Mouse (Mus musculus): ENCODE results near the gene Adarb1. TPM values are rescaled to one million over a fixed set of nuclear protein-coding genes. Genes with fewer than 3 reads are reported as not detected.

Adarb1 gene
- polyA plus RNA-seq (2014; fragmentation: Nextera tagmentation; extraction: Ambion mirVana): 3.5 and 4.5 TPM in 2 replicates

DNA sequence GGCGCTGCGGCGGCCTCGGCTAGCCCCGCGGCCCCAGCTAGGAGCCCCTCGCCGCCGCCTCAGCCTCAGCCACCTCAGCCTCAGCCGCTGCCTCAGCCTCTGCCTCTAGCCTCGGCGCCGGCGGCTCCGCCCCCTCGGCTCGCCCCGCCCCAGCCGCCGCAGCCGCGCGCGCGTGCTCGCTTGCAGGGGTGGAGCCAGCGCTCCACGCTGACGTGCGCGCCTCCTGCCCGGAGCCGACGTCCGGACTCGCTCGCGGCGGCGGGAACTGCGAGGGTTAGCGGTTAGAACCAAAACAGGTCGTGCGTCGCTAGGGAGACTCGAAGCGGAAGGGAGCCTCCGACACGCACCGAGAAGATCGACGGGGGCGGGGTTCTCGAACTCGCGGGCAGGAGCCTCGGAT lies at the start of gene Adarb1:
TSS of gene Adarb1 (minus strand) at position 133 of the 400 bp plus-strand sequence.
- under 1% methylated on average over 54 of the region's 57 CpGs for WGBS
- DNase-seq (ENCODE audit: low spot score) (peak; percentile 93), ATAC-seq (replicated peaks; ENCODE audit: low FRiP score) (peak; percentile 93)
- H3K4me2 ChIP-seq: peak within 1 kb of the TSS; percentile 97
- no peaks in the 10 kb centered on the region for H3K36me3 ChIP-seq (ENCODE audit: control insufficient read depth, insufficient read depth, low read length)
- H3K9me3 ChIP-seq (ENCODE audit: control insufficient read depth, low read length): no peaks in the 10 kb centered on the region
- H3K27ac ChIP-seq (ENCODE audit: low read depth, low read length): no peak within 1 kb of the TSS; the same call in 1 of the 2 replicates
- peak within 1 kb of the TSS; percentile 65 for H3K9ac ChIP-seq (ENCODE audit: low read depth, low read length)
- peaks cover 9% of the 10 kb centered on the region; the same call in 1 of the 2 replicates for H3K4me1 ChIP-seq (replicated peaks; ENCODE audit: control insufficient read depth, insufficient read depth, low read length)
- peaks cover 24% of the 10 kb centered on the region for H3K27me3 ChIP-seq (replicated peaks; ENCODE audit: control insufficient read depth, insufficient read depth, low read length)
- peak within 1 kb of the TSS; percentile 78 for H3K4me3 ChIP-seq (ENCODE audit: low read depth, low read length)

DNA sequence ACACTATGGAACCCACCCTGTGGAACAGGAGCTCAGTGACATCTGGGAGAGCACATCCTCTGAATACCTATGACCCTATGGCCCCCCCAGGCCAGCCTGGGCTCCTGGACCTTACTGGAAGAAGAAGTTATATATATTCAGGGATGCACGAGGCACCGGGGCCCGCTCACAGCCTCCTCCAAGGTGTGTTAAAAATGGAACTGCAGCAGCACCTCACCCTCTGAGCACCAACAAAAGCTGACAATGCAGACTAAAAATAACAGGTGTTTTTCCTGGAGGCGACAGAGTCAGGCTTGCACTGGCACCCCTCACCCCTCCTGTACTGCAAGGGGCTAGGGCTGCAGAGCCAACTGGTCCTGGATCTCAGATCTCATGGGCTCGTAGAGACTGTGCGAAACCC lies 49.3 kb upstream of the Adarb1 start:
- no peaks in the 10 kb centered on the region for H3K27me3 ChIP-seq (replicated peaks; ENCODE audit: control insufficient read depth, insufficient read depth, low read length)
- H3K4me2 ChIP-seq: no peak overlapping the region
- WGBS: 82% methylated on average over 6 of the region's 6 CpGs
- H3K9me3 ChIP-seq (ENCODE audit: control insufficient read depth, low read length): no peaks in the 10 kb centered on the region
- H3K27ac ChIP-seq (ENCODE audit: low read depth, low read length): no peak overlapping the region
- DNase-seq (ENCODE audit: low spot score): no peak
- H3K36me3 ChIP-seq (ENCODE audit: control insufficient read depth, insufficient read depth, low read length): no peaks in the 10 kb centered on the region
- no peak for ATAC-seq (replicated peaks; ENCODE audit: low FRiP score)
- no peak overlapping the region for H3K9ac ChIP-seq (ENCODE audit: low read depth, low read length)
- H3K4me1 ChIP-seq (replicated peaks; ENCODE audit: control insufficient read depth, insufficient read depth, low read length): no peaks in the 10 kb centered on the region; the same call in 1 of the 2 replicates
- no peak overlapping the region for H3K4me3 ChIP-seq (ENCODE audit: low read depth, low read length)

DNA sequence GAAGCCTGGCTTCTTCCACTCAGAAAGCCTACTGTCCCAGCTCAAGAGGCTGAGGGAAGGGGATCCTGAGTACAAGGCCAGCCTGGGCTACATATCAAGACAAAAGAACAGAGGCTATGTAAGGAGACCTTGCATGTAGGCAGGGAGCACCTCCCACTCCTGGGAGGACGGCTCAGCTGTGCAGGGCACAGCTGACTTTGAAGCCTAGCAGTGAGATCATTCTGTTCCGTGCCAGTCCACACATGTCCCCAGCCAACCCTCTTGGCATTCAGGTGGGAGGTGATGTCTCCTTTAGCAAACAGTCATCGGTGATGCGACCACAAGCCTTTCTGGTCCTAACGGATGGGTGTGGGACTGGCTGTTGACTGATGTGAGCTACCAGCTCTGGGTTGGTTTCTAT lies 47.8 kb upstream of the Adarb1 start:
- WGBS: 89% methylated on average over 5 of the region's 5 CpGs
- H3K36me3 ChIP-seq (ENCODE audit: control insufficient read depth, insufficient read depth, low read length): no peaks in the 10 kb centered on the region

DNA sequence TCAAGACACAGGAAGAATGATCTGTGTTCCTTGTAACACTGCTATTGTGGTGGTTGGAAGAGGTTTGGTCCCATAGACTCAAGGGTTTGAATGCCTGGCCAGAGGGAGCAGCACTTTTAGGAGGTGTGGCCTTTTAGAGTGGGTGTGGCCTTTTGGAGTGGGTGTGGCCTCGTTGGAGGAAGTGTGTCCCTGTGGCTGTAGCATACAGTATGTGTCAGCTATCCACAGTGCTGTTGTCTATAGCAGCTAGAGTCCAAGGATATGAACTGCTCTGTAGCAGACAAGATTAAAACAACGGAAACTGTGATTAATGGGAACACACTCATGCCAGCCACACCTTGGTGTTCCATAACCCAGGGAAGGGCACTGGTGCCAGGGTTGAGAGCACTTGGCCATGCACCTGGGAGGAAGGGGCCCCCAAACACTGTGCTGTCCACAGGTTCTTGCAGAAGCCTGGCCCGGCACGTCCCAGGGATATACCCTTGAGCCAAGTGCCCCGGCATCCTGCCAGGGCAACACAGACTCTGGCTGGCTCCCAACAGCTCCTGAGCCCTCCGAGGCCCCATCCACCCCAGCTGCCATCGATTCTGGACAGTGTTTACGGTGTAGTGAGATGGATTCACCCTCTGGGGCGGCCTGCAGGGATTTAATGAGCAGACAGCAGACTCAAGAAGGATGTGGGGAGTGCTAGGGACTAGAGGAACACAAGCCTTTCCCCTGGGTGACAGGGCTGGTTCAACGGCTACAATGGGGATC lies 46.3 kb upstream of the Adarb1 start:
- Histone ChIP-seq H3K9ac (ENCODE audit: low read depth, low read length) (no peak overlapping the region), H3K27me3 (replicated peaks; ENCODE audit: control insufficient read depth, insufficient read depth, low read length) (no peaks in the 10 kb centered on the region), H3K4me2 (no peak overlapping the region), H3K36me3 (ENCODE audit: control insufficient read depth, insufficient read depth, low read length) (no peaks in the 10 kb centered on the region), H3K4me1 (replicated peaks; ENCODE audit: control insufficient read depth, insufficient read depth, low read length) (no peaks in the 10 kb centered on the region; the same call in 1 of the 2 replicates), H3K4me3 (ENCODE audit: low read depth, low read length) (no peak overlapping the region), H3K9me3 (ENCODE audit: control insufficient read depth, low read length) (no peaks in the 10 kb centered on the region), H3K27ac (ENCODE audit: low read depth, low read length) (no peak overlapping the region; the same call in 1 of the 2 replicates)
- 71% methylated on average over 10 of the region's 10 CpGs for WGBS
- ATAC-seq (replicated peaks; ENCODE audit: low FRiP score) (no peak), DNase-seq (ENCODE audit: low spot score) (no peak)

More for the DNA sequence above, 47.8 kb upstream of the Adarb1 start:
- no peak overlapping the region for H3K4me2 ChIP-seq
- no peak overlapping the region for H3K27ac ChIP-seq (ENCODE audit: low read depth, low read length)
- ATAC-seq (replicated peaks; ENCODE audit: low FRiP score): no peak
- H3K9ac ChIP-seq (ENCODE audit: low read depth, low read length): no peak overlapping the region
- H3K27me3 ChIP-seq (replicated peaks; ENCODE audit: control insufficient read depth, insufficient read depth, low read length): no peaks in the 10 kb centered on the region
- DNase-seq (ENCODE audit: low spot score): no peak
- H3K9me3 ChIP-seq (ENCODE audit: control insufficient read depth, low read length): no peaks in the 10 kb centered on the region
- no peak overlapping the region for H3K4me3 ChIP-seq (ENCODE audit: low read depth, low read length)
- H3K4me1 ChIP-seq (replicated peaks; ENCODE audit: control insufficient read depth, insufficient read depth, low read length): no peaks in the 10 kb centered on the region; the same call in 1 of the 2 replicates

DNA sequence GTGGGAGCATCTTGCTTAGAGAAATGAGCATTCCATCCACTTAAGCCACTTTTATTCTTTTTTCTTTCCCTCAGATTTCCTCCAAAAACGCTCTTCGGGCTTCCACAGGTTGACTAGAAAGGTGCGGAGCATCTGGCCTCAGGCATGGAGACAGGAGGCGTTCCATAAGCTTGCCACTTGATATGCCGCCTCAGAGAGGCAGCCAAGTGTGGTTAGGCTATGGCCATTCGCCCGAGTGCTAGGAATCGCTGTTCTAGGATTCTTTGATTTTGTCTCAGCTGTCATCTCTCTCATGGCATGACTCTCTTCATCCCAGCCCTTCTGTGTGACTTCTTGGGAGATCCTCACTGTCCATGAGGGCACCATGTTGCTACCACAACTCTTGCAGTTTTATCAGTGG lies 43.1 kb upstream of the Adarb1 start:
- H3K9ac ChIP-seq (ENCODE audit: low read depth, low read length): no peak overlapping the region
- ATAC-seq (replicated peaks; ENCODE audit: low FRiP score): no peak
- no peak overlapping the region for H3K27ac ChIP-seq (ENCODE audit: low read depth, low read length)
- H3K9me3 ChIP-seq (ENCODE audit: control insufficient read depth, low read length): no peaks in the 10 kb centered on the region
- H3K36me3 ChIP-seq (ENCODE audit: control insufficient read depth, insufficient read depth, low read length): no peaks in the 10 kb centered on the region
- no peaks in the 10 kb centered on the region; the same call in 1 of the 2 replicates for H3K4me1 ChIP-seq (replicated peaks; ENCODE audit: control insufficient read depth, insufficient read depth, low read length)
- no peaks in the 10 kb centered on the region for H3K27me3 ChIP-seq (replicated peaks; ENCODE audit: control insufficient read depth, insufficient read depth, low read length)
- H3K4me2 ChIP-seq: no peak overlapping the region
- 86% methylated on average over 8 of the region's 8 CpGs for WGBS
- DNase-seq (ENCODE audit: low spot score): no peak
- H3K4me3 ChIP-seq (ENCODE audit: low read depth, low read length): no peak overlapping the region

DNA sequence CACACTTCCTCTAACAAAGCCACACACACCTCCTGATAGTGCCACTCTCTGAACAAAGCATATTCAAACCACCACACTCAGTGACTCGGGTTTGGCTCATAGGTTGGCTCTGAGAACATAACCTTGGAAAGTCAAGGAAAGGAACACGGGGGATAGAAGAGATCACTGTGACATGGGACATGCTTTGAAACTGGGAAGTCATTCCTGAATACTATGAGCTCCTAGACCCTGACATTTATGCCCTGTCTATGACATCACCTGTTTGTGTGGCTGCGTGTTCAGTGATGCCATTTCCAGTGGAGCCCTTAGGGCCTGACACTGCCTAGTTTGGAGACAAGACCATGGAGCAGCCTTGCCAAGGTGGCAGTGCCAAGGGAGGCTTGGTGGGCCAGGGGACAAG lies 39.6 kb upstream of the Adarb1 start:
- no peaks in the 10 kb centered on the region for H3K27me3 ChIP-seq (replicated peaks; ENCODE audit: control insufficient read depth, insufficient read depth, low read length)
- H3K4me2 ChIP-seq: no peak overlapping the region
- no peak for DNase-seq (ENCODE audit: low spot score)
- 78% methylated on average over 3 of the region's 3 CpGs for WGBS
- H3K9me3 ChIP-seq (ENCODE audit: control insufficient read depth, low read length): no peaks in the 10 kb centered on the region
- no peak overlapping the region for H3K4me3 ChIP-seq (ENCODE audit: low read depth, low read length)
- no peak overlapping the region for H3K27ac ChIP-seq (ENCODE audit: low read depth, low read length)
- H3K4me1 ChIP-seq (replicated peaks; ENCODE audit: control insufficient read depth, insufficient read depth, low read length): no peaks in the 10 kb centered on the region
- H3K9ac ChIP-seq (ENCODE audit: low read depth, low read length): no peak overlapping the region
- no peak for ATAC-seq (replicated peaks; ENCODE audit: low FRiP score)
- no peaks in the 10 kb centered on the region for H3K36me3 ChIP-seq (ENCODE audit: control insufficient read depth, insufficient read depth, low read length)

DNA sequence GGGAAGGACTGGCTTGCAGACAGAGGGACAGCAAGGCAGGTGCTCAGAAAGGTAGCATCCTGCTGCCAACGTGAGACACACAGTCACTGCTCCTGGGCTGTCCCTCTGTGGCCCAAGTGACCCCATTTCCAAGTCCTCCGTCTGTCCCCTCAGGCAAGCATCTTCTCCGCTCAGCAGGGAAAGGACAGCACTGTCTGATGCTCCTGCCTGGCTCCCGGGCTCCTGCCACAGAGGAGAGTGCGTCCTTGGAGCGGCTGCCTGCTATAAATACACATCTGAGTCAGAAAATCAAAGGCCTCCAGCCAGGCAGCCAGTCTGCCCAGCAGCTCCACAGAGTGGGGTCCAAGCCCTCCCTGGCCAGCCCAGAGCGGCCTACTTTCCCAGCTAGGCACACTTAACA lies 38.4 kb upstream of the Adarb1 start:
- no peak overlapping the region for H3K4me2 ChIP-seq
- H3K9me3 ChIP-seq (ENCODE audit: control insufficient read depth, low read length): no peaks in the 10 kb centered on the region
- no peak overlapping the region for H3K9ac ChIP-seq (ENCODE audit: low read depth, low read length)
- no peaks in the 10 kb centered on the region for H3K27me3 ChIP-seq (replicated peaks; ENCODE audit: control insufficient read depth, insufficient read depth, low read length)
- no peak overlapping the region for H3K27ac ChIP-seq (ENCODE audit: low read depth, low read length)
- no peaks in the 10 kb centered on the region for H3K4me1 ChIP-seq (replicated peaks; ENCODE audit: control insufficient read depth, insufficient read depth, low read length)
- H3K36me3 ChIP-seq (ENCODE audit: control insufficient read depth, insufficient read depth, low read length): no peaks in the 10 kb centered on the region
- H3K4me3 ChIP-seq (ENCODE audit: low read depth, low read length): no peak overlapping the region
- WGBS: 72% methylated on average over 7 of the region's 7 CpGs
- ATAC-seq (replicated peaks; ENCODE audit: low FRiP score): no peak
- no peak for DNase-seq (ENCODE audit: low spot score)

DNA sequence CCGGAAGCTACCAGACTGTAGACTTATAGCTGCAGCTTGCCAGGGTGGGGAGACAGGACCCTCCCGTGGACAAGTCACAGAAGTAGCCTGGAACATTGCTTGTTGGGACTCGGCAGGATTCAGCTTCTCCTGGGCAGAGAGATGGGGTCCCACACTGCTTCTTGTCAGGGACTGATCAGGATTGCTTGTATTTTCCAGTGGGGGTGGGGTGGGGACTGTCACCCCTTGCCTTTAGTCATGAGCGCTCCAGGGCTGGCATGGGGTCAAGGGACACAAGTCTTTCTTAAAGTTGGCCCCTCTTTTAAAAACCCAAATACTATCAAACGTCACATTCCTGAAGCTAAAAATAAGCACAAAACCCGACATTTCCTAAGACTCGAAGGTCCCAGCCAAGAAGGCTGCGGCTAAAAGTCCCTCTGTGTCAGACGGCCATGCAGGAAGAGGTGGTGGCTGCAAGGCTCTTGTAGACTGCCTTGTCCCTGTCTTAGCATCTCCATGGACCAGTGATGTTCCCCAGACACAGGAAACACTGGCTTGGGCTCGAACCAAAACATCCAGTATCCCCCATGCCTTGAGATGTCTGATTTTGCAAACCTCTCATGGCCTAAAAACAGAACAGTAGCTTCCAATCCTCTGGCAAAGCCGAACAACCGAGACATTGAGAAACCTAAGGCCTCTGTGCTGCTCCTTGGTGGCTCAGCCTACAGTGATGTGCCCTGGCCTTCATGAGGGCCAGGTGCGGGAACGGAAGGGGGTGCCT lies 37.4 kb upstream of the Adarb1 start:
- ATAC-seq (replicated peaks; ENCODE audit: low FRiP score) (no peak), DNase-seq (ENCODE audit: low spot score) (no peak)
- Histone ChIP-seq H3K27me3 (replicated peaks; ENCODE audit: control insufficient read depth, insufficient read depth, low read length) (no peaks in the 10 kb centered on the region), H3K4me3 (ENCODE audit: low read depth, low read length) (no peak overlapping the region), H3K9me3 (ENCODE audit: control insufficient read depth, low read length) (no peaks in the 10 kb centered on the region), H3K36me3 (ENCODE audit: control insufficient read depth, insufficient read depth, low read length) (no peaks in the 10 kb centered on the region), H3K4me2 (no peak overlapping the region), H3K27ac (ENCODE audit: low read depth, low read length) (no peak overlapping the region), H3K4me1 (replicated peaks; ENCODE audit: control insufficient read depth, insufficient read depth, low read length) (peaks cover 3% of the 10 kb centered on the region; the same call in 1 of the 2 replicates), H3K9ac (ENCODE audit: low read depth, low read length) (no peak overlapping the region)
- 72% methylated on average over 14 of the region's 14 CpGs for WGBS

All from liver, embryonic 11.5 days (tissue).